Mouse (Mus musculus) testis, adult 2 months (tissue): ENCODE data around the gene Ncln. TPM values are rescaled to one million over a fixed set of nuclear protein-coding genes. Genes with fewer than 3 reads are reported as not detected.

Experiments used
- H3K27ac ChIP-seq: fragments of 200-500 bp; 2 replicates; pipeline ENCODE4 v1.5.1; 2012; ENCODE audit warnings: low read depth, low read length; ENCODE audit not compliant: control insufficient read depth, insufficient read depth
- H3K27me3 ChIP-seq: fragments of 200-500 bp; 2 replicates; pipeline ENCODE4 v1.6.1; 2012; ENCODE audit warnings: mild to moderate bottlenecking, low read length, moderate library complexity; ENCODE audit not compliant: control insufficient read depth, insufficient read depth
- H3K36me3 ChIP-seq: fragments of 200-500 bp; 2 replicates; pipeline ENCODE4 v1.6.1; 2012; ENCODE audit warnings: mild to moderate bottlenecking, low read length; ENCODE audit not compliant: control insufficient read depth, insufficient read depth
- H3K4me1 ChIP-seq: fragments of 200-500 bp; 2 replicates; pipeline ENCODE4 v1.6.1; 2012; ENCODE audit warnings: low read length; ENCODE audit not compliant: control insufficient read depth, insufficient read depth
- H3K4me3 ChIP-seq: fragments of 200-500 bp; 2 replicates; pipeline ENCODE4 v1.5.1; 2012; ENCODE audit warnings: low read depth, mild to moderate bottlenecking, low read length, moderate library complexity, mixed read lengths; ENCODE audit not compliant: control insufficient read depth
- CTCF ChIP-seq: fragments of 200-500 bp; IDR thresholded peaks from 2 replicates; pipeline ENCODE4 v1.5.1; 2012; ENCODE audit warnings: low read depth, mild to moderate bottlenecking, inconsistent platforms, low read length, moderate library complexity; ENCODE audit not compliant: control insufficient read depth, insufficient read depth, insufficient replicate concordance
- POLR2A ChIP-seq: fragments of 200-500 bp; IDR thresholded peaks from 2 replicates; pipeline ENCODE4 v1.6.1; 2012; ENCODE audit warnings: low read depth, mild to moderate bottlenecking, inconsistent platforms, low read length, moderate library complexity; ENCODE audit not compliant: control insufficient read depth
- polyA plus RNA-seq: library from polyadenylated mRNA; depleted of rRNA; stranded (reverse); fragments of >200 nt; gene quantifications from 2 replicates; pipeline ENCODE4 v1.2.3, GENCODE M21; 2012

The Ncln gene
- polyA plus RNA-seq, 1 experiment: 71.3 TPM

- Histone ChIP-seq H3K4me1 (peaks cover 10% of the 10 kb centered on the region), H3K4me3 (no peak overlapping the region), H3K36me3 (no peaks in the 10 kb centered on the region; the same call in 1 of the 2 replicates), H3K27me3 (no peaks in the 10 kb centered on the region), H3K27ac (no peak overlapping the region)
- no peak for TF ChIP-seq POLR2A
- no peak for TF ChIP-seq CTCF
Measured at GRCm38 (mm10) chr10:81494260-81495041, 1.7 kb downstream of the Ncln start.

DNA sequence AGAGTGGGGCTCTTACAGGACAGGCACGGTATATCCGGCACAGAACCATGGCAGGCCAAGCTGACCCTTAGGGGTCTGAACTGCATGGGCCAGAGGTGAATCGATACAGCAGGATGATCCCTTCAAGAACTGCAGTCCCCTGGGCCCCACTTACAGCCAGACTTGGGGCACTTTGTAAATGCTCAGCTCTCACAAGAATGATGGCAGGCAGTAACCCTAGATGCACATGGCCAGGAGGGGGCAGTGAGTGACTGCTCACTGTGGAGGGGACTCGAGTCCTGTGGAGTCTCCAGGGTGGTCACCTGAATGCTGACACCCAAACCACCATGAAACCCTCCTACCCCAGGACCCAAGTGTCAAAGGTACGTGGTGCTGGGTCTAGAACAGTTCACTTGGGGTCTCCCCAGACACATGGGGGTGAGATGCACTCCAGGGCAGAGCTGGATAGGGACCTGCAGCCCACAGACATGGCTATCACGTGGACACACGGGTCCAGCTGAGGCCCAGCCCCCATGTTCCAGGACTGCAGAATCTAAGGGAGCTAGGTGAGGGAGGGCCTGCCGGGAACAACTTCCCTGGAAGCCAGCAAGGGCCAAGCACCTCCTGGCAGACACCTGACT lies 2.5 kb downstream of the Ncln start:
- H3K27ac ChIP-seq: no peak overlapping the region
- H3K4me1 ChIP-seq: peaks cover 10% of the 10 kb centered on the region
- TF ChIP-seq POLR2A: no peak
- no peak for TF ChIP-seq CTCF
- H3K27me3 ChIP-seq: no peaks in the 10 kb centered on the region
- no peaks in the 10 kb centered on the region; the same call in 1 of the 2 replicates for H3K36me3 ChIP-seq
- H3K4me3 ChIP-seq: no peak overlapping the region

GRCm38 (mm10) chr10:81492606-81493240 lies 3.5 kb downstream of the Ncln start:
- H3K4me1 ChIP-seq: peaks cover 10% of the 10 kb centered on the region
- H3K4me3 ChIP-seq: no peak overlapping the region
- H3K27me3 ChIP-seq: no peaks in the 10 kb centered on the region
- TF ChIP-seq CTCF: no peak
- no peak for TF ChIP-seq POLR2A
- H3K27ac ChIP-seq: no peak overlapping the region
- no peaks in the 10 kb centered on the region; the same call in 1 of the 2 replicates for H3K36me3 ChIP-seq

DNA sequence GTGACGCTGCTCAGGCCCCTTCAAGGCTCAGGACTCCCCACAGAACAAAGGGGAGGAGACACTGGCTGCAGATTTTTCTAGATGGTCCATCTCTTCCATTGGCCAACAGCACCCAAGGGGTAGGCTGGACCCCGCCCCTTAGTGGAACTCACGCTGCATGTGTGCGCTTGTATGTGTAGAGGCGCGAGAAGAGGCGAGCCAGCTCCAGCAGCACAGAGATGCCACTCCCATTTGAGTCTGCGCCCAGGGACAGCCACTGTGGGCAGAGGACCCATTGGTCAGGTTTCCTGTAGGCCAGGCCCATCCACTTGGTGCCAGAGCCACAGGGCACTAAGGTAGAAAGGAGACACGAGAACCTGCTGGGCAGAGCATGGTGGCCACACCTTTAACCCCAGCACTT lies 5.2 kb downstream of the Ncln start:
- H3K27me3 ChIP-seq: no peaks in the 10 kb centered on the region
- no peaks in the 10 kb centered on the region; the same call in 1 of the 2 replicates for H3K36me3 ChIP-seq
- H3K4me1 ChIP-seq: peaks cover 10% of the 10 kb centered on the region
- H3K4me3 ChIP-seq: no peak overlapping the region
- no peak overlapping the region for H3K27ac ChIP-seq
- TF ChIP-seq CTCF (no peak), POLR2A (no peak)

- TF ChIP-seq CTCF (no peak), POLR2A (no peak)
- Histone ChIP-seq H3K27ac (no peak overlapping the region), H3K36me3 (no peaks in the 10 kb centered on the region; the same call in 1 of the 2 replicates), H3K27me3 (no peaks in the 10 kb centered on the region), H3K4me1 (peaks cover under 1% of the 10 kb centered on the region), H3K4me3 (no peak overlapping the region)
Measured at GRCm38 (mm10) chr10:81489941-81490340, 6.3 kb downstream of the Ncln start.

- Histone ChIP-seq H3K4me1 (peaks cover 5% of the 10 kb centered on the region; the same call in 1 of the 2 replicates), H3K27me3 (no peaks in the 10 kb centered on the region), H3K36me3 (no peaks in the 10 kb centered on the region; the same call in 1 of the 2 replicates), H3K27ac (no peak overlapping the region), H3K4me3 (no peak overlapping the region)
- TF ChIP-seq CTCF: no peak
- TF ChIP-seq POLR2A: no peak
Measured at GRCm38 (mm10) chr10:81488081-81488480, 8.1 kb downstream of the Ncln start.

DNA sequence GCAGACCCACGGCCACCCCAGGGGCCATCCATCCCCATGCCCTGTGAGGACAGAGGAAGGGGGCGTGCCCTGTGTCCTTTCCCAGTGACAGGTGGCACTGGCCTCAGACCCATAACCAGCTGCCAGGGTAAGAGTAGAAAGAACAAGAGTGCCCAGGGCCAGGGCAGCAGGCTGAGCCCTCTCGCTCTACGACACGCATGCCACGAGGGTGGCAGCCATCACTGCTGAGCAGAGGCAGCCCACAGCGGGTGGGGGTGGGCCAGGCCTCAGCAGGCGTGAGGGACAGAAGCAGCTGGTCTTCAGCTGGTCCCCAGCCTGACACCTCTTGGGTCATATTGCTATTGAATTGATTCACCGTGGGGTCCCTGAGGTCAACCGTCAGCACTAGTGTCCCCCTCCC lies 9.7 kb downstream of the Ncln start:
- TF ChIP-seq POLR2A (no peak), CTCF (no peak)
- Histone ChIP-seq H3K36me3 (no peaks in the 10 kb centered on the region; the same call in 1 of the 2 replicates), H3K4me1 (peaks cover 13% of the 10 kb centered on the region), H3K27ac (no peak overlapping the region), H3K4me3 (no peak overlapping the region), H3K27me3 (no peaks in the 10 kb centered on the region; the same call in 1 of the 2 replicates)
